Mouse (Mus musculus): ENCODE results near the gene Aldh3b3. TPM values are rescaled to one million over a fixed set of nuclear protein-coding genes. Genes with fewer than 3 reads are reported as not detected.
A peak's percentile ranks its signal among the peaks of the same experiment; 100 is the strongest.

The Aldh3b3 gene
- polyA plus RNA-seq, 1 experiment from 2014 or later, result 0.07 TPM

- no peak for DNase-seq (ENCODE audit: low spot score)
These were observed 42.6 kb downstream of the Aldh3b3 start for GRCm38 (mm10) chr19:4000949-4001525.

DNA sequence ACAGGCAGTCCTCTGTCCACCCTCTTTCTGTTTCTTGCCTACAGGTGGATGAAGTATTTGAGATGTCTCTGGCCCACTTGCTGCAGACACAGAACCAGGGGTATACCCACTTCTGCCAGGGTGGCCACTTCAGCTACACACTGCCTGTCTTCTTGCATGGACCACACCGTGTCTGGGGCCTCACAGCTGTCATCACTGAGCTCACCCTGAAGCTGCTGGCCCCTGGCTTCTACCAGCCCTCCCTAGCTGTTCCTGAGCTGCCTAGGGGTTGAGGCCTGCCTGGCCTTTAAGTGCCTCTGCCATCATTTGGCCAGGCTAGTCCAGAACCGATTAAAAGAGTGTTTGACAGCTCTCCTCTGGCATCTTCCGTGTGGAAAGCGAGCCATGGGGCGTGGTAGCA lies 43.3 kb downstream of the Aldh3b3 start:
- no peak for DNase-seq (ENCODE audit: low spot score)

DNA sequence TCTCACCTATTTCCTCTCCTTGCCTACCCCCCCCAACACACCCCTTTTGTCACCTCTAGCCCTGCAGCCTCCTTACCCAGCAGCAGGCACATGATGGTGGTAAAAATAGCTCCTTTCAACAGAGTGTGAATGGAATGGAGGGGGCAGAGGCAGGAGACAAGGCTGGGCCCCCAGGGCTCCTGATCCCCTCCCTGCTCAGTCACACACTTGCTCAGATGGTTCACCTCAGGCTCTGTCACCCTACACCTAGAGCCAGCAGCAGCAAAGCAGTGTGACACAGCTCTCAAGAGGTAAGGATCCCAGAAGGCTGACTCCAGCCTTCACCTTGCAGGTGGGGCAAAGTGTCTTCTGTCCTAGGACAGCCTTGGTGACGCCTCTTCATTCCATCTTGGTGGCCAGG lies 44.7 kb downstream of the Aldh3b3 start, which contains the start of gene Doc2g:
TSS of gene Doc2g (plus strand) at position 202 of the 400 bp plus-strand sequence.
- no peak for DNase-seq (ENCODE audit: low spot score)

- no peak for DNase-seq (ENCODE audit: low spot score)
These were observed 45.2 kb downstream of the Aldh3b3 start for GRCm38 (mm10) chr19:4003641-4004040.

DNA sequence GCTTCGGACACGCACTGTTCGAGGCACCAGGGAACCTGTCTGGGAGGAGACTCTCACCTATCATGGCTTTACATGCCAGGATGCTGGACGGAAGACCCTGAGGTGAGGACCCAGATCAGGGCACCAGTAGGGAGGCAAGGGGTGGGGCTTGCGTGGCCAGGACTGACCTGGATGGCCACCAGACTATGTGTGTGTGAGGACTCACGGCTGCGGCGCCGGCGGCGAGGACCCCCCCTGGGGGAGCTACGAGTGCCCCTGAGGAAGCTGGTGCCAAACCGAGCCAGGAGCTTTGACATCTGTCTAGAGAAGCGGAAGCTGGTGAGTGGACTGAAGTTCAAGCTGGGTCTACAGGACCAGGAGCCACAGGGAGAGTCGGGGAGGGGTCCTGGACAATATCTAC lies 45.9 kb downstream of the Aldh3b3 start:
- no peak for DNase-seq (ENCODE audit: low spot score)

GRCm38 (mm10) chr19:4005091-4005490 lies 46.6 kb downstream of the Aldh3b3 start:
- DNase-seq (ENCODE audit: low spot score), result no peak

GRCm38 (mm10) chr19:4005971-4006370 lies 47.5 kb downstream of the Aldh3b3 start:
- no peak for DNase-seq (ENCODE audit: low spot score)

GRCm38 (mm10) chr19:4011086-4011485 lies 52.6 kb downstream of the Aldh3b3 start:
- no peak for DNase-seq (ENCODE audit: low spot score)

- peak; percentile 99 for DNase-seq (ENCODE audit: low spot score)
These were observed 54.1 kb downstream of the Aldh3b3 start, which contains the start of gene Ndufv1 for GRCm38 (mm10) chr19:4012432-4013022. Ndufv1 (minus strand) TSS chr19:4012806.

DNA sequence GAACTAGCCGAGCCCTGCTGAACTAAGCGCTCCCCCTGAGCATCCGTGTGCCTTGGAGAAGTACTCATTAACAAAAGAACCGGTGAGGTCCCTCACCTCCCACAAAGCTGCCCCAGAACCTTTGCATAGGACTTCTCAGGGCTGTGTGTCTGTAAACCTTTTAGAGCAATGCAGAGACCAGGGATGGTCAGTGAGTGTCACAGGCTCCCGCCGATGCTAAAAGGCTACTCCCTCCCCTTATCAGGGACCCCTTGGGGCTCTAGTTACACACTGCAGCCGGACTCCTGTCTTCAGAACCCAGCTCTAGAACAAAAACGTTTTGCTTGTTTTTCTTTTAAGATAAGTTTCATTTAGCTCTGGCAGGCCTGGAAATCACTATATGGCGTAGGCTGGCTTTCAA lies 54.6 kb downstream of the Aldh3b3 start:
- DNase-seq (ENCODE audit: low spot score), result no peak

DNA sequence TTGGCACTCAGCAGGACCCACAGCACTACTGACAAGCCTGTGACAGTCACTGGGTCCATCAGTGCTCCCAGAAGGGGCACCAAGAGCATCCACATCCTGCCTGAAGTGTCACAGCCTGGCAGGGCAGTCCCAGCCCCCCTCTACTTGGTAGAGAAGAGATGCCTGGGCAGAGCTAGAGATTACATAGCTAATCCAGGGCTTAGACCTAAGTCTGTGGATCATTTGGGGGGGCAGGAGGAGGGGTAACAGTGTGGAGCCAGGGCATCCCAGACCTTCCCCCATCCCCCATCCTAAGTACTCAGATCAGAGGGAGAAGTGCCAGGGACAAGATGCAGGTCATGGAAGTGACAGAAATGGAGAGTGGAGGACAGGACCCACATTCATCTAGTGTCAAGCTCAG lies 56.4 kb downstream of the Aldh3b3 start:
- no peak for DNase-seq (ENCODE audit: low spot score)

DNA sequence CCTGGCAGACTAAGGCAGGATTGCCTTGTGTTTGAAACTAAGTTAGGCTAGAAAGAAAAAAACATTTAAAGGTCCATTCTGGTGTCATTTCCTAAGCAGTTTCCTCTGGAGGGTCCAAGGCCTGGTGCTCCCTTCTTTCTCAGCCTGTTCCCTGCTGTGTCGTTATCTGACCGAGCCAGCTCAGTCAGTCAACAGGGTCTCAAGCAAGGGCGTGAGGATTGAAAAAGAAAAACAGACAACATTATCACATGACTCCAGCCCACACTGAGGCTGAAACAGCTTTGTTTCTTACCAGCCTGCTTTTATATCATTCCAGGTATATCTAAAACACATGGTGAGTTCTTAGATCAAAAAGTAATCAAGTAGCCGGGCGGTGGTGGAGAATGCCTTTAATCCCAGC lies 57.2 kb downstream of the Aldh3b3 start:
- DNase-seq (ENCODE audit: low spot score), result no peak

DNA sequence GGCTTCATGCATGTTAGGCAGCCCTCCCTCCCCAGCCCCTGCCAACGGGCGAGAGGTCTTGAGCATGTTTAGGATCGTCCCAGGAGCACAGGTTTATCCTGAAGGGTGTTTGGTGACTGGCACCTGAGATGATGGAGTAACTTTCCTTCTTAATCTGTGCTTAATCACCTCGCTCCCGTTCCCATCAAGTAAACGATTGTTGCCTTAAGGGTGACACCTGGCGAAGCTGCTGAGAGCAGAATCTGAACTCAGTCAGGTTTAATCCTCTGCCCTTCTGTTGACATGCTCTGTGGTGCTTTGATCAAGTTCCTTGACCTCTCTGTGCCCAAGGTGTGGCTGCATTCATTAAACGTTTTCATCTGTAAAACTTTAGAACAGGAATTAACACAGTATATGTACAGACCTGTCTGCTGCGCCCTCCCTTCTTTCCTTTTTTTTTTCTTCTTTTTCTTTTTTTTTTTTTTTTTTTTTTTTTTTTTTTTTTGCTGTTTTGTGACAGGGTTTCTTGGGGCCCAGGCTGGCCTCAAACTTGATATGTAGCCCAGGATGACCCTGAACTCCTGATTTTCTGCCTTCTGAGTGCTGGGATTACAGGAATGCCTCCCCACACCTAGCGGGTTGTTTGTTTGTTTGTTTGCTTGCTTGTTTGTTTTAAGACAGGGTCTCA lies 59.6 kb downstream of the Aldh3b3 start:
- DNase-seq (ENCODE audit: low spot score), result no peak

- DNase-seq (ENCODE audit: low spot score), result peak; percentile 73
These were observed 60.5 kb downstream of the Aldh3b3 start for GRCm38 (mm10) chr19:4018743-4019583.

Other genes starting within 250 kb of the Aldh3b3 start
- 24.7 and 31.1 TPM in 2 replicates for gene Kmt5b, start 191.2 kb upstream of the Aldh3b3 start, polyA plus RNA-seq (2015; fragmentation: Nextera tagmentation; extraction: Ambion mirVana)
- gene Chka, start 106.9 kb upstream of the Aldh3b3 start, polyA plus RNA-seq (2015; fragmentation: Nextera tagmentation; extraction: Ambion mirVana), result 17.8 and 26.2 TPM in 2 replicates
- gene Tcirg1, start 51.5 kb upstream of the Aldh3b3 start, polyA plus RNA-seq (2015; fragmentation: Nextera tagmentation; extraction: Ambion mirVana), result 48.7 and 50.1 TPM in 2 replicates
- gene Ndufs8, start 45.9 kb upstream of the Aldh3b3 start, polyA plus RNA-seq (2015; fragmentation: Nextera tagmentation; extraction: Ambion mirVana), result 333 and 338 TPM in 2 replicates
- 4.6 and 5.3 TPM in 2 replicates for gene Aldh3b1, start 28.8 kb upstream of the Aldh3b3 start, polyA plus RNA-seq (2015; fragmentation: Nextera tagmentation; extraction: Ambion mirVana)
- 32.2 and 34.2 TPM in 2 replicates for gene Unc93b1, start 23.5 kb upstream of the Aldh3b3 start, polyA plus RNA-seq (2015; fragmentation: Nextera tagmentation; extraction: Ambion mirVana)
- gene Aldh3b2, start 13.7 kb downstream of the Aldh3b3 start, polyA plus RNA-seq (2015; fragmentation: Nextera tagmentation; extraction: Ambion mirVana), result 1.5 and 1.6 TPM in 2 replicates
- 4.3 and 5.9 TPM in 2 replicates for gene Acy3, start 27.9 kb downstream of the Aldh3b3 start, polyA plus RNA-seq (2015; fragmentation: Nextera tagmentation; extraction: Ambion mirVana)
- 0.06 TPM in 1 of 2 replicates, not detected in the other for gene Tbx10, start 34.1 kb downstream of the Aldh3b3 start, polyA plus RNA-seq (2015; fragmentation: Nextera tagmentation; extraction: Ambion mirVana)
- 40.4 and 42.5 TPM in 2 replicates for gene Nudt8, start 41.9 kb downstream of the Aldh3b3 start, polyA plus RNA-seq (2015; fragmentation: Nextera tagmentation; extraction: Ambion mirVana)
- gene Gm49405, start 42.0 kb downstream of the Aldh3b3 start, polyA plus RNA-seq (2015; fragmentation: Nextera tagmentation; extraction: Ambion mirVana), result 0.98 and 1.6 TPM in 2 replicates
- 1.3 and 1.6 TPM in 2 replicates for gene Doc2g, start 44.7 kb downstream of the Aldh3b3 start, polyA plus RNA-seq (2015; fragmentation: Nextera tagmentation; extraction: Ambion mirVana)
- 191 and 194 TPM in 2 replicates for gene Ndufv1, start 54.2 kb downstream of the Aldh3b3 start, polyA plus RNA-seq (2015; fragmentation: Nextera tagmentation; extraction: Ambion mirVana)
- 609 and 681 TPM in 2 replicates for gene Gstp1, start 79.3 kb downstream of the Aldh3b3 start, polyA plus RNA-seq (2015; fragmentation: Nextera tagmentation; extraction: Ambion mirVana)
- 4.5 and 6.1 TPM in 2 replicates for gene Gstp2, start 87.4 kb downstream of the Aldh3b3 start, polyA plus RNA-seq (2015; fragmentation: Nextera tagmentation; extraction: Ambion mirVana)
- gene Gstp3, start 100.9 kb downstream of the Aldh3b3 start, polyA plus RNA-seq (2015; fragmentation: Nextera tagmentation; extraction: Ambion mirVana), result 10.3 and 13.9 TPM in 2 replicates
- gene Cabp2, start 122.9 kb downstream of the Aldh3b3 start, polyA plus RNA-seq (2015; fragmentation: Nextera tagmentation; extraction: Ambion mirVana), result 0.42 TPM in 1 of 2 replicates, not detected in the other
- 179 and 208 TPM in 2 replicates for gene Cdk2ap2, start 138.5 kb downstream of the Aldh3b3 start, polyA plus RNA-seq (2015; fragmentation: Nextera tagmentation; extraction: Ambion mirVana)
- gene Pitpnm1, start 141.4 kb downstream of the Aldh3b3 start, polyA plus RNA-seq (2015; fragmentation: Nextera tagmentation; extraction: Ambion mirVana), result 37.1 and 45.6 TPM in 2 replicates
- 114 TPM in 2 replicates for gene Aip, start 167.2 kb downstream of the Aldh3b3 start, polyA plus RNA-seq (2015; fragmentation: Nextera tagmentation; extraction: Ambion mirVana)
- 0.03 TPM in 1 of 2 replicates, not detected in the other for gene Gpr152, start 181.1 kb downstream of the Aldh3b3 start, polyA plus RNA-seq (2015; fragmentation: Nextera tagmentation; extraction: Ambion mirVana)
- gene Cabp4, start 185.4 kb downstream of the Aldh3b3 start, polyA plus RNA-seq (2015; fragmentation: Nextera tagmentation; extraction: Ambion mirVana), result 0.48 and 0.58 TPM in 2 replicates
- 184 and 207 TPM in 2 replicates for gene Coro1b, start 190.0 kb downstream of the Aldh3b3 start, polyA plus RNA-seq (2015; fragmentation: Nextera tagmentation; extraction: Ambion mirVana)
- gene Ptprcap, start 195.0 kb downstream of the Aldh3b3 start, polyA plus RNA-seq (2015; fragmentation: Nextera tagmentation; extraction: Ambion mirVana), result 929 and 954 TPM in 2 replicates
- gene Rps6kb2, start 204.7 kb downstream of the Aldh3b3 start, polyA plus RNA-seq (2015; fragmentation: Nextera tagmentation; extraction: Ambion mirVana), result 36.4 and 41.8 TPM in 2 replicates
- gene Carns1, start 216.8 kb downstream of the Aldh3b3 start, polyA plus RNA-seq (2015; fragmentation: Nextera tagmentation; extraction: Ambion mirVana), result 6.8 and 10.4 TPM in 2 replicates
- gene Tbc1d10c, start 232.6 kb downstream of the Aldh3b3 start, polyA plus RNA-seq (2015; fragmentation: Nextera tagmentation; extraction: Ambion mirVana), result 322 and 323 TPM in 2 replicates
- 995 and 1,030 TPM in 2 replicates for gene Ppp1ca, start 233.4 kb downstream of the Aldh3b3 start, polyA plus RNA-seq (2015; fragmentation: Nextera tagmentation; extraction: Ambion mirVana)
- gene Rad9a, start 243.0 kb downstream of the Aldh3b3 start, polyA plus RNA-seq (2015; fragmentation: Nextera tagmentation; extraction: Ambion mirVana), result 29.8 and 33.2 TPM in 2 replicates